Mouse (Mus musculus) mouse embryonic stem cell (cell line): Measurements from ENCODE around the gene Atp7a.
"Not testable (repeated sequence)": the region's sequence is repeated elsewhere in the genome, so short reads cannot be mapped to it uniquely, and the experiment has no call there.

Experiments
- in situ Hi-C, 2 experiments: fragments of 300-500 bp; cut with MboI; formaldehyde crosslinking; loops; 1 replicate in 1 of 2; 3 replicates in 1 of 2; pipeline ENCODE4 v1.14.3; 2019 to 2020; ENCODE audit warnings: low sequenced_read_pairs in 2 of 2, low pct_unique_long_range_greater_than_20kb in 1 of 2, mixed read lengths in 1 of 2; ENCODE audit not compliant: unreplicated experiment in 1 of 2

The Atp7a gene

GRCm38 (mm10) chrX:106045455-106045854, 18.4 kb downstream of the Atp7a start:
- in situ Hi-C loops = no loop called here

- in situ Hi-C loops = no loop called here
These were observed 18.9 kb downstream of the Atp7a start for GRCm38 (mm10) chrX:106045928-106046327.

GRCm38 (mm10) chrX:106048191-106048590, 21.1 kb downstream of the Atp7a start:
- in situ Hi-C loops = no loop called here

- in situ Hi-C loops = not testable (repeated sequence)
These were observed 50.8 kb downstream of the Atp7a start for GRCm38 (mm10) chrX:106077858-106078257.

GRCm38 (mm10) chrX:106080811-106081443, 53.9 kb downstream of the Atp7a start:
- in situ Hi-C loops = no loop called here

- in situ Hi-C loops = no loop called here
These were observed 55.4 kb downstream of the Atp7a start for GRCm38 (mm10) chrX:106082518-106082917.

GRCm38 (mm10) chrX:106085132-106085531, 58.1 kb downstream of the Atp7a start:
- in situ Hi-C loops = no loop called here

- in situ Hi-C loops = no loop called here
These were observed 58.5 kb downstream of the Atp7a start for GRCm38 (mm10) chrX:106085564-106085963.

- in situ Hi-C loops = no loop called here
These were observed 65.9 kb downstream of the Atp7a start for GRCm38 (mm10) chrX:106092939-106093338.

- in situ Hi-C loops = no loop called here
These were observed 78.4 kb downstream of the Atp7a start for GRCm38 (mm10) chrX:106105464-106105863.

- in situ Hi-C loops = no loop called here
These were observed 86.8 kb downstream of the Atp7a start for GRCm38 (mm10) chrX:106113881-106114280.

- in situ Hi-C loops = no loop called here
These were observed 87.6 kb downstream of the Atp7a start for GRCm38 (mm10) chrX:106114674-106115073.

GRCm38 (mm10) chrX:106122823-106123222, 95.7 kb downstream of the Atp7a start:
- in situ Hi-C loops = no loop called here

- in situ Hi-C loops = no loop called here
These were observed 101.2 kb downstream of the Atp7a start for GRCm38 (mm10) chrX:106128283-106128682.

GRCm38 (mm10) chrX:106129877-106130276, 102.8 kb downstream of the Atp7a start:
- in situ Hi-C loops = no loop called here

- in situ Hi-C loops = no loop called here
These were observed 107.8 kb downstream of the Atp7a start for GRCm38 (mm10) chrX:106134916-106135315.

GRCm38 (mm10) chrX:106135484-106135883, 108.4 kb downstream of the Atp7a start:
- in situ Hi-C loops = no loop called here

- in situ Hi-C loops = no loop called here
These were observed 109.0 kb downstream of the Atp7a start for GRCm38 (mm10) chrX:106135916-106136575.

- in situ Hi-C loops = no loop called here
These were observed 112.4 kb downstream of the Atp7a start for GRCm38 (mm10) chrX:106139309-106140070.
